Mouse (Mus musculus) 416B (cell line): Measurements from ENCODE around the gene Lrrc3.
A peak's percentile ranks its signal among the peaks of the same experiment; 100 is the strongest.

Source experiments
- DNase-seq: peaks from one replicate; pipeline ENCODE4 v3.0.0; 2011; ENCODE audit warnings: low read depth

Lrrc3 gene

DNA sequence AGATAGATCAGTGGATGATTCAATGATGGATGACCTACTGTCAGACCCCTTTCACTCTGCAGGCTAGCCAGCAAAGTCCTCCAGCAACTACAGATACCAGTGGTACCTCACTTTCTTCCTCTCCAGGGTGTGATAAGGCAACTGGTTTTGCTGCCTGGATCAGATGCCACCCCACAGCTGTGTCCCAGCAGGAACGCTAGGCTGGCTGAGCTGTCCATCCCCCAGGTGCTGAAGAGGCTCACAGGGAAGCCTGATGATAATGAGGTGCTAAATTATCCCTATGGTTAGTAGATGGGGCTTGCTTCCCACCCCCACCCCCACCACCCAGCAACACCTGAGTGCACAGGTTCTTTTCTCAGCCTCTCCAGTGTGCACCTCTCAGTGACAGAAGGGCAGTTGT is 34.8 kb downstream of the Lrrc3 start:
- DNase-seq: no peak

DNA sequence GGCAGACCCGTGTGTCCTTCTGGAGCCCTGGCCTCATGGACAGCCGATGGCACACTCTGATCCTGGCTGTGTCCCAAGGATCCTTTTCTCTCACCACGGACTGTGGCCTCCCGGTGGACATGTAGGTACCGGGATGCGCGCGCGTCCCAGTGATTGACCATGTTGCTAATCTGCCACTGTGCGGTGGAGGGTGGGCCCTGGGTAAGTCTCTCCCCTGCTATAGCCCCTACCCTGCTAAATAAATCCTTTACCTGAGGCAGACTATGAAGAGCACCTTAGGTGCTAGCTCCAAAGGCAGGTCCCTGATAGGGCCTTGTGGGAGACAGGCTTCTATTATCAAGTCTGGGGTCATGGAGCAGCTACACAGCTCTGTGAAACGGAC is 37.6 kb downstream of the Lrrc3 start:
- DNase-seq: no peak

DNA sequence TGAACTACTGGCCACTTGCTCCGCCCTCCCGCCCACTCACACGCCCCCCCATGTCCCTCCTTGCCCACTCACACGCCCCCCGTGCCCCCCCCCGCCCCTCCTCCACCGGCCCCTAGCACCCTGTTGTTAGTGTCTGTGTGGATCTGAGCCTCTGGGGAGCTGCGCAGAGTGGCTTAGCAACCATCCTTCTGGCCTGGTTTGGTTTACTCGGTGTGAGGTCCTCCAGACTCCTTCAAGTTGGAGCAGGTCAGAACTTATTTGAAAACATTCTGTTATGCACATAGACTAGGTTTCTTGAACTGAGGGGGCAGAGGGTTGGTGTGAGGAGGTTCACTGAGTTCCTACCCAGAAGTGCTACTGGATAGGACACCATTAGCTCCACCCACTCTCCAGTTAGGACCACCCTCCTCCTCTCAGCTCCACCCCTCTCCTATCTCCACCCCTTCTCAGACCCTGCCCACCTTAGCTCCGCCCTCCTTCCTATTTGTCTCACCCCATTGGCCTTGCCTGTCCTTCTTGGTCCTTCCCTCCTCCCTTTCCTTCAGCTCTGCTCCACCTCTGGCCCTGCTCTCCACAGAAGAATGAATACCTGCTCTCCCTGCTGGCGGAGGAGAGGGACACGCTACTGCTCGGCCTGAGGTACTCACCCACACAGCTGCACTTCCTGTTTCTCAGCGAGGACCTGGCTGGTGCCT is 38.1 kb downstream of the Lrrc3 start:
- DNase-seq: peak; percentile 48

DNA sequence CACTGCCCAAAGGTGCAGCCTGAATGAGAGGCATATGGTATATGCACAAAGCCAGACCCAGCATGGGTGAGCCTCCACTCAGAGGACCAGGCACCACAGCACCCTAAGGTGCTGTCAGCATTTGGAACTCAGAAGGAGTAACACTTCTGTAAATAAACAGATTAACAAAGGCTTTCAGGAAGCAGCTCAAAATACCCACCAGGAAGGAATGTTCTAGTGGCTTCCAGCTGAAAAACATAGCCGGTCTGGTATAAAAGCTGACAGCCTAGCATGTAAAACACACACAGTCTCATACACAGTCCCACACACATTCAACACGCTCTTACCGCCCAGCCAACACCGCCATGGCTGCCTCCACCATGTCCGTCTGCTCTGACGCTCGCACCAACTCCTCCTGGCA is 40.7 kb downstream of the Lrrc3 start, which contains the start of gene Gm3285:
TSS of gene Gm3285 (plus strand) at position 301 of the 400 bp plus-strand sequence.
- no peak for DNase-seq

DNA sequence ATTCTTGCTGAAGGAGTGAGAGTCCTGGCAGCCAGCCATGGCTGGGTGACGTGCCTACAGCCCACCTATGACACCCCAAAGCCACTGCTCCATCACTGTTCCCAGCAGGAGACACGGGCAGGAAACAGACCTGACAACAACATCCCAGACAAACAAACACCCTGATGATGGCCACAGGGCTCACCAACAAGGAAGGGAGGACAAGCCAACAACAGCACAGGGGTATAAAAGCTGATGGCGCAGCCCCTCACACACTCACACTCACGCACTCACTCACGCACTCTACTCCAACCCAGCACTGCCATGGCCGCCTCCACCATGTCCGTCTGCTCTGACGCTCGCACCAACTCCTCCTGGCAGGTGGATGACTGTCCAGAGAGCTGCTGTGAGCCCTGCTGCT is 49.8 kb downstream of the Lrrc3 start, which contains the start of gene Gm10318:
TSS of gene Gm10318 (plus strand) at position 301 of the 400 bp plus-strand sequence.
- DNase-seq: no peak
